Mouse (Mus musculus) C2C12 (cell line): ENCODE measurements around the gene Slc19a2. TPM values are rescaled to one million over a fixed set of nuclear protein-coding genes. Genes with fewer than 3 reads are reported as not detected.

Experiments used
- H3K27me3 ChIP-seq: one replicate; pipeline ENCODE4 v1.6.1; 2011; ENCODE audit not compliant: control insufficient read depth, insufficient read depth, insufficient read length
- H3K36me3 ChIP-seq: one replicate; pipeline ENCODE4 v1.6.1; 2011; ENCODE audit not compliant: control insufficient read depth, insufficient read depth
- H3K4me3 ChIP-seq: one replicate; pipeline ENCODE4 v1.5.1; 2011; ENCODE audit warnings: mild to moderate bottlenecking, control low read depth; ENCODE audit not compliant: poor library complexity, insufficient read depth, severe bottlenecking
- H3K79me2 ChIP-seq: one replicate; pipeline ENCODE4 v1.6.1; 2011; ENCODE audit not compliant: control insufficient read depth, insufficient read depth
- H3K79me3 ChIP-seq: one replicate; pipeline ENCODE4 v1.6.1; 2011; ENCODE audit warnings: low read depth, control low read depth
- H3ac ChIP-seq: one replicate; pipeline ENCODE3; 2011; ENCODE audit warnings: low read depth; ENCODE audit not compliant: control insufficient read depth, insufficient read length
- CEBPB ChIP-seq: IDR thresholded peaks from one replicate; pipeline ENCODE4 v1.6.1; 2011; ENCODE audit warnings: low read depth, mild to moderate bottlenecking, control low read depth, moderate library complexity
- CTCF ChIP-seq: IDR thresholded peaks from one replicate; pipeline ENCODE4 v1.5.1; 2011; ENCODE audit not compliant: control insufficient read depth, insufficient read depth, insufficient read length
- FOSL1 ChIP-seq: IDR thresholded peaks from one replicate; pipeline ENCODE4 v1.8.0; 2011; ENCODE audit warnings: mild to moderate bottlenecking, low read length; ENCODE audit not compliant: poor library complexity, insufficient read depth, severe bottlenecking
- MAX ChIP-seq: IDR thresholded peaks from one replicate; pipeline ENCODE4 v1.6.1; 2011; ENCODE audit warnings: mild to moderate bottlenecking, control low read depth
- MYOD1 ChIP-seq: IDR thresholded peaks from one replicate; pipeline ENCODE4 v1.6.1; 2011; ENCODE audit warnings: low read depth; ENCODE audit not compliant: control insufficient read depth, insufficient read length
- MYOG ChIP-seq: IDR thresholded peaks from one replicate; pipeline ENCODE4 v1.6.1; 2011; ENCODE audit not compliant: control insufficient read depth, insufficient read length; ENCODE audit errors: extremely low read depth
- USF1 ChIP-seq: IDR thresholded peaks from one replicate; pipeline ENCODE4 v1.6.1; 2011; ENCODE audit warnings: low read depth, mild to moderate bottlenecking, control low read depth, moderate library complexity
- polyA plus RNA-seq: library from polyadenylated mRNA; unstranded; fragments of >200 nt; fragmentation: generic; extraction: Trizol; gene quantifications from one replicate; pipeline ENCODE4 v1.2.1, GENCODE M21; 2012; ENCODE audit warnings: missing spikeins

The Slc19a2 gene
- polyA plus RNA-seq, 1 experiment = 10.1 TPM

- Histone ChIP-seq H3K36me3 (peaks cover 66% of the 10 kb centered on the region), H3ac (no peak overlapping the region), H3K79me3 (peaks cover 13% of the 10 kb centered on the region)
Observed at GRCm38 (mm10) chr1:164301949-164302348, 53.1 kb downstream of the Slc19a2 start.

GRCm38 (mm10) chr1:164303821-164304220 is 55.0 kb downstream of the Slc19a2 start, which contains the start of gene Nme7:
Nme7 (plus strand) TSS chr1:164304121.
- no peaks in the 10 kb centered on the region for H3K27me3 ChIP-seq
- H3K79me3 ChIP-seq = peaks cover 13% of the 10 kb centered on the region
- peaks cover 39% of the 10 kb centered on the region for H3K79me2 ChIP-seq
- no peak within 1 kb of the TSS for H3ac ChIP-seq
- no peak for TF ChIP-seq CTCF
- no peak for TF ChIP-seq CEBPB
- no peak for TF ChIP-seq MYOD1
- TF ChIP-seq FOSL1 = no peak
- TF ChIP-seq USF1 = no peak
- no peak for TF ChIP-seq MYOG
- TF ChIP-seq MAX = no peak
- no peak within 1 kb of the TSS for H3K4me3 ChIP-seq
- peaks cover 47% of the 10 kb centered on the region for H3K36me3 ChIP-seq

More at GRCm38 (mm10) chr1:164301949-164302348, 53.1 kb downstream of the Slc19a2 start:
- peaks cover 27% of the 10 kb centered on the region for H3K79me2 ChIP-seq
- H3K27me3 ChIP-seq = no peaks in the 10 kb centered on the region
- TF ChIP-seq FOSL1 = no peak
- TF ChIP-seq CEBPB = no peak
- TF ChIP-seq CTCF = no peak
- TF ChIP-seq MAX = no peak
- no peak for TF ChIP-seq MYOG
- TF ChIP-seq USF1 = no peak
- TF ChIP-seq MYOD1 = no peak
- H3K4me3 ChIP-seq = no peak overlapping the region

GRCm38 (mm10) chr1:164307124-164307751 is 58.4 kb downstream of the Slc19a2 start, which contains the start of gene Blzf1:
Blzf1 (minus strand) TSS chr1:164307489.
- Histone ChIP-seq H3K79me2 (peaks cover 39% of the 10 kb centered on the region), H3K27me3 (no peaks in the 10 kb centered on the region), H3K79me3 (peaks cover 13% of the 10 kb centered on the region), H3K4me3 (peak within 1 kb of the TSS; percentile 71), H3ac (peak within 1 kb of the TSS; percentile 84), H3K36me3 (peaks cover 14% of the 10 kb centered on the region)
- TF ChIP-seq USF1 (no peak), MYOD1 (no peak), CEBPB (no peak), MAX (no peak), FOSL1 (no peak), CTCF (no peak), MYOG (no peak)

GRCm38 (mm10) chr1:164307922-164308321 is 59.1 kb downstream of the Slc19a2 start:
- TF ChIP-seq MAX = no peak
- peaks cover 39% of the 10 kb centered on the region for H3K79me2 ChIP-seq
- H3K79me3 ChIP-seq = peaks cover 13% of the 10 kb centered on the region
- peak overlapping the region; percentile 67 for H3ac ChIP-seq
- no peaks in the 10 kb centered on the region for H3K27me3 ChIP-seq
- peaks cover 8% of the 10 kb centered on the region for H3K36me3 ChIP-seq
- H3K4me3 ChIP-seq = peak overlapping the region; percentile 71

GRCm38 (mm10) chr1:164314085-164314484 is 65.2 kb downstream of the Slc19a2 start:
- H3K27me3 ChIP-seq = no peaks in the 10 kb centered on the region
- no peak overlapping the region for H3K4me3 ChIP-seq
- H3K79me2 ChIP-seq = no peaks in the 10 kb centered on the region
- H3K36me3 ChIP-seq = peaks cover 11% of the 10 kb centered on the region
- H3K79me3 ChIP-seq = no peaks in the 10 kb centered on the region
- TF ChIP-seq CEBPB (no peak), MAX (no peak), MYOG (no peak), FOSL1 (no peak), MYOD1 (no peak), CTCF (no peak), USF1 (no peak)
- H3ac ChIP-seq = no peak overlapping the region

Other genes with a start within 250 kb of the Slc19a2 start
- 0.19 TPM for gene Sele, start 200.8 kb upstream of the Slc19a2 start, polyA plus RNA-seq
- gene Sell, start 187.1 kb upstream of the Slc19a2 start, polyA plus RNA-seq = 0.02 TPM
- 24.1 TPM for gene Selp, start 133.8 kb upstream of the Slc19a2 start, polyA plus RNA-seq
- 0.01 TPM for gene F5, start 97.2 kb upstream of the Slc19a2 start, polyA plus RNA-seq
- 1.7 TPM for gene Ccdc181, start 26.5 kb downstream of the Slc19a2 start, polyA plus RNA-seq
- 19.0 TPM for gene Nme7, start 55.1 kb downstream of the Slc19a2 start, polyA plus RNA-seq
- 5.0 TPM for gene Blzf1, start 58.4 kb downstream of the Slc19a2 start, polyA plus RNA-seq
- gene Atp1b1, start 209.3 kb downstream of the Slc19a2 start, polyA plus RNA-seq = 13.6 TPM